Mouse (Mus musculus) cerebellum, adult 18-20 months (tissue): ENCODE data around the gene Vmn1r192.
"Not testable (repeated sequence)": the region's sequence is repeated elsewhere in the genome, so short reads cannot be mapped to it uniquely, and the experiment has no call there.

Source experiments
- DNase-seq, 2 experiments: peaks; one replicate each; pipeline ENCODE4 v3.0.0; 2021

The Vmn1r192 gene

GRCm38 (mm10) chr13:22191041-22191440 lies at the start of gene Vmn1r192:
Gene Vmn1r192, minus strand, starts transcription at chr13:22191141.
- DNase-seq = no peak

GRCm38 (mm10) chr13:22223060-22223459 lies 32.1 kb upstream of the Vmn1r192 start, which contains the start of gene Vmn1r193:
Gene Vmn1r193, minus strand, starts transcription at chr13:22223160.
- DNase-seq = not testable (repeated sequence)

- not testable (repeated sequence) for DNase-seq
These were observed 1.8 kb upstream of the Vmn1r192 start for GRCm38 (mm10) chr13:22192756-22193155.

GRCm38 (mm10) chr13:22190385-22190784 lies 556 bp downstream of the Vmn1r192 start:
- DNase-seq = no peak

- DNase-seq = no peak
These were observed 1.6 kb downstream of the Vmn1r192 start for GRCm38 (mm10) chr13:22189313-22189712.

GRCm38 (mm10) chr13:22183869-22184268 lies 7.1 kb downstream of the Vmn1r192 start, which contains the start of gene Vmn1r191:
Gene Vmn1r191, minus strand, starts transcription at chr13:22183969.
- no peak for DNase-seq

- DNase-seq = no peak
These were observed 22.5 kb downstream of the Vmn1r192 start for GRCm38 (mm10) chr13:22168416-22168815.

GRCm38 (mm10) chr13:22136495-22137293 lies 54.2 kb downstream of the Vmn1r192 start:
- not testable (repeated sequence) for DNase-seq
